Mouse (Mus musculus): ENCODE results near the gene Hdac9. TPM values are rescaled to one million over a fixed set of nuclear protein-coding genes. Genes with fewer than 3 reads are reported as not detected.
A peak's percentile ranks its signal among the peaks of the same experiment; 100 is the strongest.

Hdac9 gene
- polyA plus RNA-seq, 1 experiment from 2014 or later, result 7.6 TPM

GRCm38 (mm10) chr12:34808180-34808579 is 108.7 kb downstream of the Hdac9 start:
- ATAC-seq (ENCODE audit: insufficient read depth) (no peak), DNase-seq (no peak)
- 68% methylated on average over 1 of the region's 1 CpGs for WGBS
- TF ChIP-seq CTCF (IDR thresholded peaks at IDR 0.05; ENCODE audit: low read depth), result no peak
- no peaks in the 10 kb centered on the region for H3K27me3 ChIP-seq (ENCODE audit: insufficient read depth, low read length)
- H3K36me3 ChIP-seq (ENCODE audit: insufficient read depth), result no peaks in the 10 kb centered on the region
- no peaks in the 10 kb centered on the region for H3K9me3 ChIP-seq (ENCODE audit: low read depth, low read length)
- no peak overlapping the region for H3K4me3 ChIP-seq (ENCODE audit: low read depth, low read length)
- H3K4me2 ChIP-seq, result no peak overlapping the region
- H3K27ac ChIP-seq (ENCODE audit: low read depth), result no peak overlapping the region
- no peak overlapping the region for H3K9ac ChIP-seq
- no peaks in the 10 kb centered on the region for H3K4me1 ChIP-seq (ENCODE audit: insufficient read depth)

GRCm38 (mm10) chr12:34806528-34806927 is 110.4 kb downstream of the Hdac9 start:
- DNase-seq, result no peak
- no peak for ATAC-seq (ENCODE audit: insufficient read depth)
- H3K9ac ChIP-seq, result no peak overlapping the region
- no peak overlapping the region for H3K27ac ChIP-seq (ENCODE audit: low read depth)
- H3K9me3 ChIP-seq (ENCODE audit: low read depth, low read length), result no peaks in the 10 kb centered on the region
- H3K4me1 ChIP-seq (ENCODE audit: insufficient read depth), result no peaks in the 10 kb centered on the region
- no peak for TF ChIP-seq CTCF (IDR thresholded peaks at IDR 0.05; ENCODE audit: low read depth)
- H3K36me3 ChIP-seq (ENCODE audit: insufficient read depth), result no peaks in the 10 kb centered on the region
- H3K27me3 ChIP-seq (ENCODE audit: insufficient read depth, low read length), result no peaks in the 10 kb centered on the region
- H3K4me3 ChIP-seq (ENCODE audit: low read depth, low read length), result no peak overlapping the region
- no peak overlapping the region for H3K4me2 ChIP-seq

GRCm38 (mm10) chr12:34803721-34804120 is 113.2 kb downstream of the Hdac9 start:
- H3K4me1 ChIP-seq (ENCODE audit: insufficient read depth), result no peaks in the 10 kb centered on the region
- WGBS, result 74% methylated on average over 2 of the region's 2 CpGs
- DNase-seq (no peak), ATAC-seq (ENCODE audit: insufficient read depth) (no peak)
- no peak for TF ChIP-seq CTCF (IDR thresholded peaks at IDR 0.05; ENCODE audit: low read depth)
- H3K27me3 ChIP-seq (ENCODE audit: insufficient read depth, low read length), result no peaks in the 10 kb centered on the region
- no peak overlapping the region for H3K4me3 ChIP-seq (ENCODE audit: low read depth, low read length)
- H3K9me3 ChIP-seq (ENCODE audit: low read depth, low read length), result no peaks in the 10 kb centered on the region
- H3K4me2 ChIP-seq, result no peak overlapping the region
- no peak overlapping the region for H3K27ac ChIP-seq (ENCODE audit: low read depth)
- H3K9ac ChIP-seq, result no peak overlapping the region
- H3K36me3 ChIP-seq (ENCODE audit: insufficient read depth), result no peaks in the 10 kb centered on the region

GRCm38 (mm10) chr12:34802308-34802707 is 114.6 kb downstream of the Hdac9 start:
- no peaks in the 10 kb centered on the region for H3K36me3 ChIP-seq (ENCODE audit: insufficient read depth)
- no peaks in the 10 kb centered on the region for H3K27me3 ChIP-seq (ENCODE audit: insufficient read depth, low read length)
- no peak for TF ChIP-seq CTCF (IDR thresholded peaks at IDR 0.05; ENCODE audit: low read depth)
- no peak overlapping the region for H3K4me2 ChIP-seq
- DNase-seq (no peak), ATAC-seq (ENCODE audit: insufficient read depth) (no peak)
- H3K4me1 ChIP-seq (ENCODE audit: insufficient read depth), result no peaks in the 10 kb centered on the region
- 54% methylated on average over 4 of the region's 4 CpGs for WGBS
- H3K4me3 ChIP-seq (ENCODE audit: low read depth, low read length), result no peak overlapping the region
- H3K27ac ChIP-seq (ENCODE audit: low read depth), result no peak overlapping the region
- no peaks in the 10 kb centered on the region for H3K9me3 ChIP-seq (ENCODE audit: low read depth, low read length)
- no peak overlapping the region for H3K9ac ChIP-seq

GRCm38 (mm10) chr12:34801752-34802151 is 115.1 kb downstream of the Hdac9 start:
- Histone ChIP-seq H3K9me3 (ENCODE audit: low read depth, low read length) (no peaks in the 10 kb centered on the region), H3K9ac (no peak overlapping the region), H3K4me2 (no peak overlapping the region), H3K27me3 (ENCODE audit: insufficient read depth, low read length) (no peaks in the 10 kb centered on the region), H3K4me3 (ENCODE audit: low read depth, low read length) (no peak overlapping the region), H3K27ac (ENCODE audit: low read depth) (no peak overlapping the region), H3K4me1 (ENCODE audit: insufficient read depth) (no peaks in the 10 kb centered on the region), H3K36me3 (ENCODE audit: insufficient read depth) (no peaks in the 10 kb centered on the region)
- no peak for ATAC-seq (ENCODE audit: insufficient read depth)
- no peak for DNase-seq
- no peak for TF ChIP-seq CTCF (IDR thresholded peaks at IDR 0.05; ENCODE audit: low read depth)

GRCm38 (mm10) chr12:34797389-34797788 is 119.5 kb downstream of the Hdac9 start:
- 56% methylated on average over 2 of the region's 2 CpGs for WGBS
- H3K4me3 ChIP-seq (ENCODE audit: low read depth, low read length), result no peak overlapping the region
- no peak overlapping the region for H3K4me2 ChIP-seq
- no peak for TF ChIP-seq CTCF (IDR thresholded peaks at IDR 0.05; ENCODE audit: low read depth)
- peaks cover 5% of the 10 kb centered on the region for H3K4me1 ChIP-seq (ENCODE audit: insufficient read depth)
- no peaks in the 10 kb centered on the region for H3K27me3 ChIP-seq (ENCODE audit: insufficient read depth, low read length)
- H3K36me3 ChIP-seq (ENCODE audit: insufficient read depth), result no peaks in the 10 kb centered on the region
- no peak overlapping the region for H3K9ac ChIP-seq
- DNase-seq (peak; percentile 42), ATAC-seq (ENCODE audit: insufficient read depth) (no peak)
- no peaks in the 10 kb centered on the region for H3K9me3 ChIP-seq (ENCODE audit: low read depth, low read length)
- H3K27ac ChIP-seq (ENCODE audit: low read depth), result no peak overlapping the region

- H3K4me3 ChIP-seq (ENCODE audit: low read depth, low read length), result no peak overlapping the region
- H3K36me3 ChIP-seq (ENCODE audit: insufficient read depth), result no peaks in the 10 kb centered on the region
- no peaks in the 10 kb centered on the region for H3K9me3 ChIP-seq (ENCODE audit: low read depth, low read length)
- 30% methylated on average over 4 of the region's 4 CpGs for WGBS
- no peak for TF ChIP-seq CTCF (IDR thresholded peaks at IDR 0.05; ENCODE audit: low read depth)
- no peaks in the 10 kb centered on the region for H3K27me3 ChIP-seq (ENCODE audit: insufficient read depth, low read length)
- H3K4me1 ChIP-seq (ENCODE audit: insufficient read depth), result peaks cover 5% of the 10 kb centered on the region
- ATAC-seq (ENCODE audit: insufficient read depth) (peak; percentile 47), DNase-seq (peak; percentile 73)
- H3K4me2 ChIP-seq, result no peak overlapping the region
- no peak overlapping the region for H3K27ac ChIP-seq (ENCODE audit: low read depth)
- no peak overlapping the region for H3K9ac ChIP-seq
Measured at GRCm38 (mm10) chr12:34795487-34795886, 121.4 kb downstream of the Hdac9 start.

GRCm38 (mm10) chr12:34792113-34792452 is 124.8 kb downstream of the Hdac9 start:
- 22% methylated on average over 3 of the region's 3 CpGs for WGBS
- Histone ChIP-seq H3K9ac (no peak overlapping the region), H3K4me1 (ENCODE audit: insufficient read depth) (peaks cover 5% of the 10 kb centered on the region), H3K27ac (ENCODE audit: low read depth) (no peak overlapping the region), H3K4me3 (ENCODE audit: low read depth, low read length) (no peak overlapping the region), H3K27me3 (ENCODE audit: insufficient read depth, low read length) (no peaks in the 10 kb centered on the region), H3K4me2 (no peak overlapping the region), H3K9me3 (ENCODE audit: low read depth, low read length) (no peaks in the 10 kb centered on the region), H3K36me3 (ENCODE audit: insufficient read depth) (no peaks in the 10 kb centered on the region)
- DNase-seq (peak; percentile 60), ATAC-seq (ENCODE audit: insufficient read depth) (no peak)
- TF ChIP-seq CTCF (IDR thresholded peaks at IDR 0.05; ENCODE audit: low read depth), result no peak

All from lung, embryonic 14.5 days (tissue).